Mouse (Mus musculus) lung, postnatal 4 days (tissue): ENCODE results near the gene Tmem62.
"Not testable (repeated sequence)": the region's sequence is repeated elsewhere in the genome, so short reads cannot be mapped to it uniquely, and the experiment has no call there.

Source experiments
- DNase-seq, 2 experiments: peaks; one replicate each; pipeline ENCODE4 v3.0.0; 2021

Gene Tmem62

GRCm38 (mm10) chr2:120998863-120999262, 22.0 kb downstream of the Tmem62 start:
- no peak for DNase-seq

DNA sequence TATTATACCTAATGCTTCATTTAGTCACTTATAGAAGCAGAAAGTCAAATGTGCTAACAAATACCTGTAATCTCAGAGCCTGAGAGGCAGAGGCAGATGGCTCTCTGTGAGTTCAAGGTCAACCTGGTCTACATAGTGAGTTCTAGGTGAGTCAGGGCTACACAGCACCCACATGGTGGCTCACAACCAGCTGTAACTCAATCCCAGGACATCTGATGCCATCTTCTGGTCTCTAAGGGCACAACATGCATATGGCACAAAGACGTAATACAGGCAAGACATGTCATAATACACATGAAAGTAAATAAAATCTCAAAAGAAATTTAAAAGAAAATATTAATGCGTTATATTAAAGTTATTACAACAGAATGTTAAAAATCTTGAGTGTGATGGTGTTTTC, 26.8 kb downstream of the Tmem62 start:
- no peak for DNase-seq

DNA sequence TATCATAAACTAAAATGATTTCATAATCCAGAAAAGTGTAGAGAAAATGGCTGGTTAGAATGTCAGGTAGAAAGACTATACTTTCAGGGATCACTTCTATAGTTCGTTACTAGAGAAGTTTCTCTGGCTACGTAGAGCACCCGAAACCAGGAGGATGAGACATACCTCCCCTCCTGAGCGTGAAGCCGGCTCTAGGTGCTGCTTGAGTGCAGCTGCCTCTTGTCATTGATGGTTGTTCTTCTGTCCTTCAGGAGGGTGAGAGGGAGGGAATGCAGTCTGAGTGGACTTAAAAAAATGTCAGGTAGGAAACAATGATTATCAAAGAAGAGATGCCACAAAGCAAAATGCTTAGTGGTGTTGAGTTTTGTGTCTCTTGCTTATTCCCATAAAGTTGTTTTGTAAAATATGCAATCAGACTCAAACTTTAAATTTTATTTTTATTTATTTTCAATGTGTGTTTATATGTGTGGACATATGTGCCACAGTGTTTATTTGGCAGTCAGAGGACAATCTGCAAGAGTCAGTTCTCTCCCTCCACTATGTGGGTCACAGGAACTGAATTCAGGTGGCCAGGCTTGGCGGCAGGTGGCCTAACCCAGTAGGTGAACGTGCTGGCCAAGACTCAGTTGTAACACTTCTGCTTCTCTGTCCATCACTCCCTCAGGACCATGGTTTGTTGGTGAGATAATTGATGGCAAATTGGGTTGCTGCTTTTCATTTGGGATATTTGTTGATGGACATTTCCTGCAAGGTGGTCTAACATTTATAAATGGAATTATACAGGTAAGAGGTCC, 27.4 kb downstream of the Tmem62 start:
- DNase-seq: no peak

DNA sequence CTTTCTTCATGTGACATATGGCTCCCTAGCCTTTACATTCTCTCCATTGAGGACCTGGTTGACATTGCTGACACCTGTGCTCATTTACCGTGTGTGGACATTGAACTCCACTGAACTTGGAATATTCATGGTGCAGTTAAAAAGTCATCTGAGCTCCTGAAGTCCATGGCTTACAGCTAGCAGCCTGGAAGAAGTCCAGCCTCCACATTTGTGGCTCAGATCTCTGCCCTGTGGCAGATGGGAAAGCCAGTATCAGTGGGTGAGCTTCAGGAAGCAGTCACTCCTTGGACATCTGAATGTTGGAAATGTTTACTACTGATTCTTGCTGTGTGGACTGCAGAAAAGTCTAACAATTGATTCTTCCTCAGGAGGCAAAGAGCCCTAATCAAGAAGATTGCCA, 30.2 kb downstream of the Tmem62 start:
- no peak for DNase-seq

DNA sequence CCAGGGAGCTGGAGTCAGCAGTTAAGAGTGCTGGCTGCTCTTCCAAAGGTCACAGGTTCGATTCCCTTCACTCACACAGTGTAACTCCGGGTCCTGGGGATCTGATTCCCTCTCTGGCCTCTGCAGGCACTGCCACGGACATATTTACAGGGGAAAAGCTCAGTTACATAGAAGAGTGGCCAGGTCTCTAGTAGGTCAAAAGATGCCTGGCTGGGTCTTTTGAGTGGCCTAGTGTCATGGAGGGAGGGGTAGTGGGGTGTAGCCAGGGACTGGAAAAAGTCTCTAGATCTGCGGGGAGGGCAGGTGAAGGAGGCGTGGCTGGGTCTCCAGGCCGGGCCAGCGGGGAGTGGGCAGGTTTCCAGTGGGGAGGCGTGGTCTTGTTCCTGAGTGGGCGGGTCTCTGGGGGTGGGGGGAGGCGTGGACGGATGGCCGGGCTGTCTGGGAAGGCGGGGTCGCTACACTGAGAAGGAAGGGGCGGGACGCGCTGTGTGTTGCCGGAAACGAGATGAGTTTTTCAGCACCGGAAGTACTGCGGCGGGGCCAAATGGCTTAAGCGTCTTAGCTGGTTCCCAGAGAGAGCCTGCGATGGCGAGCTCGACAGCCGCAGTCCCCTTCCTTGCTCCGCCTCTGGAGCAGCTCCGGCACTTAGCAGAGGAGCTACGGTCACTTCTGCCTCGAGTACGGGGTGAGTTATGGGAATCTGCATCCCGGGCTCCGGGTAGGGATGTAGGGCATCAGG, 31.3 kb downstream of the Tmem62 start, which contains the start of gene Ccndbp1:
Gene Ccndbp1, plus strand, starts transcription at position 479 of the 739 bp plus-strand sequence.
- DNase-seq: peak; percentile 94

DNA sequence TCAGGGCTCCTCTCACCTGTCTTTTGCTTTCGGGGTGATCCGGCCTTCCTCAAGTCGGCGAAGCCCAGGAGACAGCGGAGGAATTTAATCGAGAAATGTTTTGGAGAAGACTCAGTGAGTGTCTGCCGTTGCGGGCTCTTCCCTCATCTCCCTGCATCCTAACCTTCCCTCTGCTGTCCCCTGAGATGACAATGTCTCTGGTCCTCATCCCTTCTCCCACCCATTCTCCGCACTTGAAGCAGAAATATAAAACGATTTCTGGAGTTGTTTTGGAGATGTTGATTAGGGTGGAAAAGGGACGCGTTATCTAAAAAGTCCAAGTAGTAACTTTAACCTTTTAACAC, 31.8 kb downstream of the Tmem62 start:
- no peak for DNase-seq

DNA sequence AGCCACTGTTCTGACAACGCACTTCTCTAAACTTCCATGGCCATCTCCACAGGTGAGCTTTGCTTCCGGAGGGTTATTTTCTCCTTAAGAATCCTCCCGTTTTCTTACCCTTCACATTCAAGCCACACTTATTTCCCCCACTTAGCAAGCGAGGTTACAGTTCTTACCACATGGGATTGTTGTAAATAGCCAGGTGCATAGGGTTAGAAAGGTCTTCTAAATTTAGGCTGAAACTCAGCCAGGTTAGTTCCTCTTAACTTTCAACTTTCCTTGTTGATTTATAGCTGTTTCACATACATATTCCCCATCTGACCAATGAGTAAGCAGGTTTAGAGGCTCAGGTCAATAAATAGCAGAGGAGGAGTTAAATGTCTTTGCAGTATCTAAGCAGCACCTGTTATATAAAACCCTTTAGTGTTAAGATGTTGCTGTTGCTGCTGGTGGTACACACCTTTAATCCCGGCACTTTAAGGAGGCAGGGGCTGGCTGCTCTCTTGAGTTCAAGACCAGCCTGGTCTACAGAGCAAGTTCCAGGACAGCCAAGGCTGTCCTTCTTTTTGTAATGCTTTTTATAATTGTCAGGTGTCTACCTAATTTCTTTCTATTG, 32.4 kb downstream of the Tmem62 start:
- no peak for DNase-seq

DNA sequence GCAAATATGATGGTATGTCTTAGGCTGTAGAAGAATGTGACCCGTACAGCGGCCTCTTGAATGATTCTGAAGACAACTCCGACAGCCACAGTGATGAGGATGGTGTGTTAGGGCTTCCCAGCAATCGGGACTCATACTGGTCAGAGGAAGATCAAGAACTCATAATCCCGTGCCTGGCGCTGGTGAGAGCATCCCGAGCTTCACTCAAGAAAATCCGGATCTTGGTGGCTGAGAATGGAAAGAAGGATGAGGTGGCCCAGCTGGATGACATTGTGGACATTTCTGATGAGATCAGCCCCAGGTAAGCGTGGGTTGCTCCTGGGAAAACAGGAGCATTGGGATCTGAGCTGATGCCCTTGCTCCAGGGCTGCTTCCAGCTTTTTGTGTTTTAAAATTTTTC, 35.9 kb downstream of the Tmem62 start:
- no peak for DNase-seq

- no peak for DNase-seq
Measured at GRCm38 (mm10) chr2:121015507-121015906, 38.7 kb downstream of the Tmem62 start.

GRCm38 (mm10) chr2:121016226-121016625, 39.4 kb downstream of the Tmem62 start:
- no peak for DNase-seq

DNA sequence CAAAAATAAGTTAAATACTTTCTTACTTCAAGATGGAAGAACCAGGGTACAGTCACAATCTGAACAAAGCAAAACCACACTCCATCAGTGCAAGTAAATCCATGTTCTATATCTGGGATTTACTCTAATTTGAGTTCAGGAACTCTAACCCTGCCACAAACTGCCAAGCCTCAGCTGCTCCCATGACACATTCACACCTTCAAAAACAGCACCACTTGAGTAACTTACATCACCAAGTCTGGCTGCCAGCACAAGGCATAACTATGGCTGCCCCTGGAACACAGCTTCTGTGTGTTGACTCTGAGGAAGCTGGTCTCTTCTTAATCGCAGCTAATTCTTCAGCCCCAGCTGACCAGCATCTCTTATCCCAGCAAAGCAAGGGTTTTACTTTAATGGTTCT, 40.3 kb downstream of the Tmem62 start:
- DNase-seq: no peak

DNA sequence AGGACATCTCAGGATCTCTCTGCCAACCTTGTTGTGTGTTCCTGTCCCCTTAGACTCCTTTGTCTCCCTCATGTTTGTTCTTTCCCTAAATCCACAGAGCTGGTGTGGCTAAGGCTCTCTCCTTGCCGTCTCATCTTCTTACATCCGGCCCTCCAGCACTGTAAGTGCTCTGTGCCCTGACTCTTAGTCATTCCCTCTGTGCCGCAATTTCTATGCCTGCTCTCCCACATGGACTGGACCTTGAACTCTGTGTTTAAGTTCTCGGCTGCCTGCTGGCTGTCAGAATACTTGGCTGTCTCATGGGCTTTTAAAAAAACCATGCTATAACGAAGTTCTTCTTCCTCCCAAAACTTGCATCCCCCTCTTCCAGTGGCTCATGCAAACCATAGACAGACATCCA, 46.1 kb downstream of the Tmem62 start:
- no peak for DNase-seq

DNA sequence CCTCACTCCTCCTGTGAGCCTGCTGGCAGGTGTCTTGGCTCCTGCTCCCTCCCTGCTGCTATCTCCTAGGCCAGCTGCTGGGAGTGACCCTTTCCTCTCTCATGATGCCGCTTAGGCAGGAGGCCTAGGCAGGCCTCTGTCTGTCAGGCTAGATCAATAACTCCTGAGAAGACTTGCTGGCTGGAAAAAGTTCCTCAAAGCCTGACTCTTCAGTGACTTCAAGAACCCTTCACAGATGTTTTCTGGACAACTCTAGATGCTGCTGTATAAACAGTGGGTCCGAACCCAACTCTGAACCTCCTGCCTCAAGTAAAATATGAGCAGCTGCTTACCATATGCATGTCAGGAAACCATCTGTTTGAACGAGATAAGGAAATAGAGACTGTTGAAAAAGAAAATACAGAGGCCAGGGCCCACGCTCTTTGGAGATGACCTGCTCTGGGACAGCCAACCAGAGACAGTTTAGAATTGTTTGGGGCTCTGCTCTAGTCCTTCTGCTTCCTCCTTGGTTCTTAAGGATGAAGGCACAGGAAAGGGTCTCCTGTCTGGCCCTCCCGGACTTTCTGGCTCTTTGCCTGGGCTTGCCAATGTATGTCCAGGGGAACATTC, 60.0 kb downstream of the Tmem62 start, which contains the start of gene Epb42:
Gene Epb42, minus strand, starts transcription at position 340 of the 609 bp plus-strand sequence.
- DNase-seq: no peak

DNA sequence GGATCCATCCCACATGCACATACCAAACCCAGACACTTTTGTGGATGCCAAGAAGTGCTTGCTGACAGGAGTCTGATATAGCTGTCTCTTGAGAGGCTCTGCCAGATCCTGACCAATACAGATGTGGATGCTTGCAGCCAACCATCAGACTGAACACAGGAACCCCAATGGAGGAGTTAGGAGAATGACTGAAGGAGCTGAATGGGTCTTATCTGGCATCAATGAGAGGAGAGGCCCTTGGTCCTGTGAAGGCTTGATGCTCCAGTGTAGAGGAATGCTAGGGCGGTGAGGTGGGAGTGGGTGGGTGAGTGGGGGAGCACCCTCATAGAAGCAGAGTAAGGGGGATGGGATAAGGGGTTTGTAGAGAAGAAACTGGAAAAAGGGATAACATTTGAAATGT, 62.0 kb downstream of the Tmem62 start:
- not testable (repeated sequence) for DNase-seq

- DNase-seq: no peak
Measured at GRCm38 (mm10) chr2:121039382-121039781, 62.6 kb downstream of the Tmem62 start.

- peak in 1 of 2 experiments; percentile 24 for DNase-seq
Measured at GRCm38 (mm10) chr2:121041098-121041497, 64.3 kb downstream of the Tmem62 start.

- DNase-seq: no peak
Measured at GRCm38 (mm10) chr2:121045653-121046052, 68.8 kb downstream of the Tmem62 start.

DNA sequence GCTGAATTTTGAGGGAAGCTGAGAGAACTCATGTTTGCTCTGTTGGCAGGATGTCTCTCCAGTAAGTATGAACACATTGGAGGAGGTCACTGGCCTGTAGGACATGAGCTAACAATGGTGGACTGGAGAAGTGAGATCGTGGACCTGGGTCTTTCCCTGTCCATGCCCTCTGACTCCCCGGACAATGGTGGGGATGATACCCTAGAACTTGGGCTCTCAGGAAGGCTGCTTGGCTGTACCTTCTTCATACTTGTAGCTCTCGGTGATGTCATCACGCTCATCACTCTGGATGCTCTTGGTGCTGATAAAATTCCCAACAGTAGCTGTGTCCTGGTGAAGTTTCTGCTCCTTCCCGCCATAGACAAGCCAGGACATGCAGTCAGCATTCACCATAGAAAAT, 75.4 kb downstream of the Tmem62 start:
- no peak for DNase-seq

GRCm38 (mm10) chr2:121054060-121054459, 77.2 kb downstream of the Tmem62 start:
- no peak for DNase-seq

DNA sequence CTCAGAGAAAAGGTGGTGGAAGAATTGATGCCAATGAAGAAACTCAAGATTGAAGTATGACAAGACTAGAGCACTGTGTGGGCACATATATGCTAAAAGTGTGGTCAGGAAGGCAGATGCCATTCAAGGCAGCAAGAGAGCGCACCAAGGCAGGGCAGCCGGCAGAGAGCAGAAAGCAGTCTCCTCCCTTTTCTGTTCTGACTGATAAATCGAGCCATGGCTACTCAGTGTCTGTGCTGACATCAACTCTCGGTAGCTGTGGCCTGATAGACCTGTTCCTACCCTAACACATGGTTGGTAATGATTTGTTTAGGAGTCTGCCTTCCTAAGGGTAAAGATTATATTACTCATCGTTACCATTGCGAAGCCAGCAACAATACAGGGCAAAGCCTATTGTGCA, 79.1 kb downstream of the Tmem62 start:
- DNase-seq: no peak
